Mouse (Mus musculus): Measurements from ENCODE around the gene Smurf2.

- no peak for TF ChIP-seq CTCF (conservative IDR thresholded peaks at IDR 0.05; ENCODE audit: insufficient read depth, insufficient read length, low read depth, low read length)
- TF ChIP-seq POLR2A (IDR thresholded peaks at IDR 0.05; ENCODE audit: low read depth, low read length), result no peak
Measured at GRCm38 (mm10) chr11:106961471-106962081, 41.1 kb upstream of the Smurf2 start.
